Mouse (Mus musculus) heart, embryonic 14.5 days (tissue): ENCODE results near the gene Cog4. TPM values are rescaled to one million over a fixed set of nuclear protein-coding genes. Genes with fewer than 3 reads are reported as not detected.
"Not testable (repeated sequence)": the region's sequence is repeated elsewhere in the genome, so short reads cannot be mapped to it uniquely, and the experiment has no call there.

ENCODE experiments used
- ATAC-seq: fragments of 200-750 bp; cut with Nextera tagmentation; 2 replicates; pipeline ENCODE4 v1.8.0; 2017; ENCODE audit warnings: low read depth, moderate TSS enrichment; ENCODE audit not compliant: insufficient number of reproducible peaks, insufficient read depth, low FRiP score
- H3K27ac ChIP-seq, 2 experiments: fragments of 200-500 bp in 1 of 2; fragments of 300-500 bp in 1 of 2; sonication (generic) in 1 of 2; replicated peaks in 1 of 2; 2 replicates each; pipeline ENCODE4 v1.5.1; 2012 to 2014; ENCODE audit warnings: low read depth in 2 of 2, low read length in 2 of 2, control low read depth in 1 of 2, mild to moderate bottlenecking in 1 of 2, mixed read lengths in 1 of 2; ENCODE audit not compliant: control insufficient read depth in 1 of 2, insufficient read depth in 1 of 2
- H3K27me3 ChIP-seq: fragments of 300-500 bp; sonication (generic); 2 replicates; pipeline ENCODE4 v1.6.1; 2014; ENCODE audit warnings: mild to moderate bottlenecking, low read length, control low read depth; ENCODE audit not compliant: control insufficient read depth, insufficient read depth
- H3K36me3 ChIP-seq: fragments of 300-500 bp; sonication (generic); 2 replicates; pipeline ENCODE4 v1.6.1; 2014; ENCODE audit warnings: mild to moderate bottlenecking, control low read depth, low read length, mixed read lengths; ENCODE audit not compliant: control insufficient read depth, insufficient read depth
- H3K4me1 ChIP-seq, 2 experiments: fragments of 200-500 bp in 1 of 2; fragments of 300-500 bp in 1 of 2; sonication (generic) in 1 of 2; 2 replicates each; pipeline ENCODE4 v1.6.1; 2012 to 2014; ENCODE audit warnings: low read length in 2 of 2, control low read depth in 1 of 2, mixed read lengths in 1 of 2; ENCODE audit not compliant: control insufficient read depth in 2 of 2, insufficient read depth in 2 of 2
- H3K4me2 ChIP-seq: fragments of 300-500 bp; sonication (generic); 2 replicates; pipeline ENCODE4 v1.6.1; 2014; ENCODE audit warnings: mild to moderate bottlenecking, low read length
- H3K4me3 ChIP-seq, 2 experiments: fragments of 200-500 bp in 1 of 2; fragments of 300-500 bp in 1 of 2; sonication (generic) in 1 of 2; 2 replicates each; pipeline ENCODE4 v1.5.1; 2012 to 2014; ENCODE audit warnings: low read length in 2 of 2, mild to moderate bottlenecking in 2 of 2, control low read depth in 1 of 2, low read depth in 1 of 2, moderate library complexity in 1 of 2; ENCODE audit not compliant: control insufficient read depth in 1 of 2, insufficient read depth in 1 of 2
- H3K9ac ChIP-seq: fragments of 300-500 bp; sonication (generic); 2 replicates; pipeline ENCODE4 v1.6.1; 2014; ENCODE audit warnings: mild to moderate bottlenecking, low read length
- H3K9me3 ChIP-seq: fragments of 300-500 bp; sonication (generic); 2 replicates; pipeline ENCODE4 v1.6.1; 2016; ENCODE audit warnings: low read length, control low read depth; ENCODE audit not compliant: control insufficient read depth
- WGBS: fragments of 180-500 bp; shearing (Covaris S2); extraction: QIAGEN DNeasy Blood & Tissue Kit; methylation state at CpG from one replicate; pipeline ENCODE4 v1.1.7; 2014; 5-methylcytosine and 5-hydroxymethylcytosine counted together
- polyA plus RNA-seq: library from polyadenylated mRNA; unstranded; fragments of >200 nt; fragmentation: Nextera tagmentation; extraction: Ambion mirVana; gene quantifications from 2 replicates; pipeline ENCODE4 v1.2.1, GENCODE M21; 2014

Cog4 gene
- polyA plus RNA-seq, 1 experiment from 2014 or later, result 62.0 TPM

DNA sequence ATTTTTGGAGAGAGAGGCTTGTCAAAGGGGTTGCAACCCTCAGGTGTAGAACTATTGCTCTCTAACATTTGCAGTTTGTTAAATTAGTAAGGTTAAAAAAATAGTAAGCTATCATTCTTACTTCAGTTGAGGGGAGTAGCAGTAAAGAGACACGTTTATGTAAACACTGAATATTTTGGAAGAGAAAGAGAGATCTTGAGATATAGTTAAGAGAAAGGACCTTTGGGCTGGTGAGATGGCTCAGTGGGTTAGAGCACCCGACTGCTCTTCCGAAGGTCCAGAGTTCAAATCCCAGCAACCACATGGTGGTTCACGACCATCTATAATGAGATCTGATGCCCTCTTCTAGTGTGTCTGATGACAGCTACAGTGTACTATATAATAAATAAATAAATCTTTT lies 9.7 kb downstream of the Cog4 start:
- H3K27me3 ChIP-seq, ATAC-seq, H3K4me2 ChIP-seq, H3K27ac ChIP-seq, H3K4me1 ChIP-seq, H3K4me3 ChIP-seq, H3K9me3 ChIP-seq, H3K9ac ChIP-seq: not testable (repeated sequence)
- WGBS, result 90% methylated on average over 4 of the region's 4 CpGs
- H3K36me3 ChIP-seq, result peaks cover 98% of the 10 kb centered on the region

DNA sequence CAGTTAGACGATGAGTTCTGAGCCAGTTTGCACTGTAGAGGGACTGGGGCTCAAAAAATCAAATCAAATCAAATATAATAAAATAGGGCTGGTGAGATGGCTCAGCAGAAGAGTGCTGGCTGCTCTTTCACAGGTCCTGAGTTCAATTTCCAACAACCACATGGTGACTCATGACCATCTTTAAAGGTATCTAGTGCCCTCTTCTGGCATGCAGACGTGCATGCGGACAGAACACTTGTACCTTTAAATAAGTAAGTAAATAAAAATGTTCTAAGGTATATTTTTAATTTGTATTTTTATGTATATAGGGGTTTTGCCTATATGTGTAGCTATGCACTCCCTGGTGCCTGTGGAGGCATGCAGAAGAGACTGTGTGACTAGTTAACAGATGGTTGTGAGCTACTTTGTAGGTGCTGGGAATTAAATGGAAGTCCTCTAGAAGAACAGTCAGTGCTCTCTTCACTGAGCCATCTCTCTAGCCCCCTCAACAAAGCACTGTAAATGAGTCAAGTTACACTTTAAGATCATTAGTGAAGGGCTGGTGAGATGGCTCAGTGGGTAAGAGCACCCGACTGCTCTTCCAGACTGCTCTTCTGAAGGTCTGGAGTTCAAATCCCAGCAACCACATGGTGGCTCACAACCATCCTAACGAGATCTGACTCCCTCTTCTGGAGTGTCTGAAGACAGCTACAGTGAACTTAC lies 10.5 kb downstream of the Cog4 start:
- Histone ChIP-seq H3K4me2 (no peak overlapping the region), H3K36me3 (peaks cover 98% of the 10 kb centered on the region), H3K27ac (no peak overlapping the region), H3K9ac (no peak overlapping the region), H3K27me3 (no peaks in the 10 kb centered on the region), H3K9me3 (no peaks in the 10 kb centered on the region), H3K4me3 (no peak overlapping the region), H3K4me1 (no peaks in the 10 kb centered on the region)
- ATAC-seq, result no peak
- WGBS, result 87% methylated on average over 4 of the region's 5 CpGs

DNA sequence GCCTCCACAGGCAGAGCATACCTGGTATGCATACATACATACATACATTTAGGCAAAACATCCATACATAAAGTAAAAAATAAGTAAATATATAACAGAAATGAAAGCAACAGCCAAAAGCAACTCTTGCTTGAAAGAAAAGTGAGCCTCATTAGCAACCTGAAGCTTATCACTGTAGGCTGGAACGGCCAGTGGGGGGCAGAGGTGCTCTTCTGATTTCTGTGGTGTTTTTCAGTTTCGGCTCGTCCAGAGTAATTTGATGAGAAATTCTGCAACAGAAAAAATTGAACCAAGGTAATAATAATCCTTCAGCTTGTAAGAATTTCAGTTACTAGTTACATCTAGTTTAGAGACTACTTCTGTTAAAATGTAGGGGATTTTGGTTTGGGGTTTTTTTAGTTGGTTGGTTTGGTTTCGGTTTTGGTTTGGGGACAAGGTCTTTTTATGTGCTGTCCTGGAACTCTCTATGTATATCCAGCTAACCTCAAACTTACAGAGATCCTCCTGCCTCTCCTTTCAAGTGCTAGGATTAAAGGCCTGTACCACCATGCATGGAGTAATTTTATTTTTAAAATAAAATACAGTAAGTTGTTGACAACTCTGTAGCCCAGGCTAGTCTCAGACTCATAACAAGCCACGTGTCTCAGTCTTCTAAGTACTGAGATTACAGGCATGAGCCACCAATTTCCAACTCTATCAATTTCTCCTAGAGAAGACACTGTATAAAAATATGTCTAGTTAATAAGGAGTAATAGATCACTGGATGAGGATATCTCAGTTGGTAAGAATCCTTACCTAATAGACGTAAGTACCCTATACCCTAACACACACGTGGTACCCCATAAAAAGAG lies 13.5 kb downstream of the Cog4 start:
- H3K36me3 ChIP-seq, result peaks cover 98% of the 10 kb centered on the region
- no peak overlapping the region for H3K9ac ChIP-seq
- 75% methylated on average over 7 of the region's 7 CpGs for WGBS
- no peaks in the 10 kb centered on the region for H3K27me3 ChIP-seq
- H3K4me3 ChIP-seq, result no peak overlapping the region
- H3K4me1 ChIP-seq, result no peaks in the 10 kb centered on the region
- H3K27ac ChIP-seq, result no peak overlapping the region
- no peak overlapping the region for H3K4me2 ChIP-seq
- no peak for ATAC-seq
- no peaks in the 10 kb centered on the region for H3K9me3 ChIP-seq

DNA sequence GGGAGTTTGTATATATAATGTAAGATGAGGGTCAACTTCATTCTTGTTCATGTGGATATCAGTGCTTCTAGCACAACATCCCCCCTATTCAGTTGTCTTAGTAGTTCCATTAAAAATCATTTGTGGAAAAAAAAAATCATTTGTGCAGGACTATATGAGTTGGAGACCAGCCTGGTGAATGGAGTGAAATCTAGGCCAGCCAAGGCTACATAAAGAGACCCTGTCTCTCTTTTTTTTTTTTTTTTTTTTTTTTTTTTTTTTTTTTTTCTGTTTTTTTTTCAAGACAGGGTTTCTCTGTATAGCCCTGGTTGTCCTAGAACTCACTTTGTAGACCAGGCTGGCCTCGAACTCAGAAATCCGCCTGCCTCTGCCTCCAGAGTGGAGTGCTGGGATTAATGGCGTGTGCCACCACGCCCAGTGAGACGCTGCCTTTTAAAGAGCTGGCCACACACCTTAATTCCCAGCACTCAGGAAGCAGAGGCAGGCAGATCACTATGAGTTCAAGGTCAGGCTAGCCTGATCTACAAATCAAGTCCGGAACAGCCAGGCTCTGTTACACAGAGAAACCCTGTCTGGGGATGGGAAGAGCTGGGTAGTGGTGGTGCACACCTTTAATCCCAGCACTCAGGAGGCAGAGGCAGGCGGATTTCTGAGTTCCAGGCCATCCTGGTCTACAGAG lies 15.1 kb downstream of the Cog4 start:
- not testable (repeated sequence) for H3K4me2 ChIP-seq, H3K4me3 ChIP-seq, ATAC-seq, H3K27me3 ChIP-seq, H3K4me1 ChIP-seq, H3K9ac ChIP-seq, H3K27ac ChIP-seq, H3K9me3 ChIP-seq
- 92% methylated on average over 7 of the region's 7 CpGs for WGBS
- peaks cover 98% of the 10 kb centered on the region for H3K36me3 ChIP-seq

DNA sequence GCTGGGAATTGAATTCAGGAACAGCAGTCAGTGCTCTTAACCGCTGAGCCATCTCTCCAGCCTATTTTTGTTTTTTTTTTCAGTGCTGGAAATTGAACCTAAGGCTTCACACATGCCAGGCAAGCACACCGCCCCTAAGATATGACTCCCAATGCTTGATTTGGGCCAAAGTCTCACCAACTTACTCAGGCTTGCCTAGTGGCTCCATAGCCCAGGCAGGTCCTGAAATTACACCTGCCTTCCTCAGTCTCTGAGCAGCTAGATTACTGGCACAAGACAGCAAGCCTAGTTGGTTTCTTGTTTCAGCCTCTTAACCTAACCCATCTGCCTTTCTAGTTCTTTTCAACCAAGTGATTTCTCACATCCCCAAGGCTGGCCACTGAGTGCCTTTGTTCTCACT lies 24.1 kb downstream of the Cog4 start:
- Histone ChIP-seq H3K9me3 (no peaks in the 10 kb centered on the region), H3K27me3 (no peaks in the 10 kb centered on the region), H3K27ac (no peak overlapping the region), H3K4me2 (no peak overlapping the region), H3K9ac (no peak overlapping the region), H3K4me1 (no peaks in the 10 kb centered on the region), H3K4me3 (no peak overlapping the region), H3K36me3 (peaks cover 100% of the 10 kb centered on the region)
- ATAC-seq, result no peak
- 93% methylated on average over 2 of the region's 2 CpGs for WGBS

DNA sequence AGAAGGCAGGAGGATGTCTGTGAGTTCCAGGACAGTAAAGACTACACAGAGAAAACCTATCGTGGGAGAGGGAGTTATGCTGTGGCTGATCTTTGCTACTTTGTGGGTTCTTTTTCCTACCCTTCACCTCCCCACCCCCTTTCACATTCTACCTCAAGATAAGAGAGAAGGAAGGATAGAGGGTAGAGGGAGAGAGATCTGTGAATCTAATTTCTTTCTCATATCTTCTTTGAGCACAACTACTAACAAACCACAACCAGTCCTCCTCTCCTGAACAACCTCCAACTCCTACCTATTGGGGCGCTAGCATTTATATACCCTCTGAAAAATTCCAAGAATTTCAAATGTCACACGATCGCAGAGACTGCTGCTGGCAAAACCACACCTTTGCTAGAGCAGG lies 31.5 kb downstream of the Cog4 start:
- Histone ChIP-seq H3K4me3 (no peak overlapping the region), H3K36me3 (peaks cover 98% of the 10 kb centered on the region), H3K27me3 (no peaks in the 10 kb centered on the region), H3K9ac (no peak overlapping the region), H3K9me3 (no peaks in the 10 kb centered on the region), H3K4me1 (no peaks in the 10 kb centered on the region), H3K27ac (no peak overlapping the region), H3K4me2 (no peak overlapping the region)
- 79% methylated on average over 4 of the region's 4 CpGs for WGBS
- no peak for ATAC-seq

DNA sequence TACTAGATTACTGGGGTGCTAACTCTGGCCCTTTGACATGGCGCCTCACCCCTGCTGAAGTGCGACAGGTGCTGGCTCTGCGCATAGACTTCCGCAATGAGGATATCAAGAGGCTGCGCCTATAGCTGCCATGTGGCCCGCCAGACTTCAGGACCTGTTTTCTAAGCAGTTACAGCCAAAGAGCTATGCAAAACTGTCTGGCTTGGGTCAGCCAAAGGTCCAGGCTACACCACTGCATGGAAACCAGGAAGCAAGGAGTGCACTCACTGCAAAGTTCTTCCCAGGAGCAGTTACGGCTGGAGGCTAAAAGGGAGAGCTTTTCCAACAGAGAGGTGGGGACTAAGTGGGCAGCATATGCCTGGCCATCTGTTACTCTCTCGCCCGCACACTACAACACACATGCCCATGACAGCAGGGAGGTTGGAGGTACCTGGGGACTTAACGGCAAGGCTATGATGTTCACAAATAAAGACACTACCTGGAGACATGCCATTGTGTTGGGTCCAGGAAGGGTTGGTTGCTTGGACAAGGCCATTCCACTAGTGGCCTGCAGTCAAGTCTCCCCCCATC lies 35.4 kb downstream of the Cog4 start:
- Histone ChIP-seq H3K4me3 (no peak overlapping the region), H3K4me2 (no peak overlapping the region), H3K4me1 (no peaks in the 10 kb centered on the region), H3K9me3 (no peaks in the 10 kb centered on the region), H3K9ac (no peak overlapping the region), H3K36me3 (peaks cover 92% of the 10 kb centered on the region), H3K27ac (no peak overlapping the region), H3K27me3 (no peaks in the 10 kb centered on the region)
- WGBS, result 91% methylated on average over 10 of the region's 10 CpGs
- no peak for ATAC-seq
